Mouse (Mus musculus) CD4-positive naive resting alpha-beta T cell, adult 76 days (primary cell): ENCODE measurements around the gene Oma1. TPM values are rescaled to one million over a fixed set of nuclear protein-coding genes. Genes with fewer than 3 reads are reported as not detected.

Experiments
- total RNA-seq: library from RNA; stranded (reverse); gene quantifications from one replicate; pipeline ENCODE4 v1.2.4, GENCODE M21; 2023

The Oma1 gene
- 15.1 TPM for total RNA-seq

GRCm38 (mm10) chr4:103313587-103314525 is at the start of gene Oma1:
TSS of gene Oma1 (plus strand) at chr4:103313812.

GRCm38 (mm10) chr4:103290763-103291162 is 22.8 kb upstream of the Oma1 start, which contains the start of gene 4921539E11Rik:
TSS of gene 4921539E11Rik (minus strand) at chr4:103290863.

Other genes with a start within 250 kb of the Oma1 start
- gene Mier1, start 199.4 kb upstream of the Oma1 start, total RNA-seq, result 136 TPM
- gene Wdr78, start 199.3 kb upstream of the Oma1 start, total RNA-seq, result 8.9 TPM
- gene Slc35d1, start 98.6 kb upstream of the Oma1 start, total RNA-seq, result 38.0 TPM
- gene 4921539E11Rik, start 22.9 kb upstream of the Oma1 start, total RNA-seq, result not detected